Mouse (Mus musculus): ENCODE data around the gene Sox5.

Sox5 gene

GRCm38 (mm10) chr6:144479861-144480260, 301.9 kb downstream of the Sox5 start:
- POLR2A ChIA-PET: interaction anchor here in 2 of 4 experiments (0.5 to 0.9 kb wide), 3 partner anchors 11 to 271 kb away, joined by 3 read pairs; no protein-coding TSS in a partner anchor

GRCm38 (mm10) chr6:144477287-144478064, 304.3 kb downstream of the Sox5 start:
- ChIA-PET POLR2A (interaction anchor here in 1 of 4 experiments (0.8 kb wide), 1 partner anchor 139 kb away, joined by 3 read pairs; no protein-coding TSS in a partner anchor), CTCF (interaction anchor here in 2 of 4 experiments (0.7 to 2.2 kb wide), 2 partner anchors 12 to 13 kb away, joined by 3 to 4 read pairs; no protein-coding TSS in a partner anchor)

More at GRCm38 (mm10) chr6:144479861-144480260, 301.9 kb downstream of the Sox5 start:
- CTCF ChIA-PET: interaction anchor here in 2 of 4 experiments (0.7 to 1.1 kb wide), 2 partner anchors 208 to 1505 kb away, joined by 3 to 9 read pairs; no protein-coding TSS in a partner anchor

- CTCF ChIA-PET: no interaction called here
- POLR2A ChIA-PET: no interaction called here
Observed at GRCm38 (mm10) chr6:144473437-144473836, 308.3 kb downstream of the Sox5 start.

GRCm38 (mm10) chr6:144472089-144472900, 309.5 kb downstream of the Sox5 start:
- POLR2A ChIA-PET: interaction anchor here in 1 of 4 experiments (0.6 kb wide), 1 partner anchor 111 kb away, joined by 3 read pairs; no protein-coding TSS in a partner anchor

GRCm38 (mm10) chr6:144466711-144467110, 315.1 kb downstream of the Sox5 start:
- POLR2A ChIA-PET: no interaction called here
- CTCF ChIA-PET: no interaction called here

More at GRCm38 (mm10) chr6:144472089-144472900, 309.5 kb downstream of the Sox5 start:
- CTCF ChIA-PET: interaction anchor here in 2 of 4 experiments (0.5 to 0.7 kb wide), 2 partner anchors 66 to 515 kb away, joined by 3 to 4 read pairs; no protein-coding TSS in a partner anchor

- POLR2A ChIA-PET: no interaction called here
Observed at GRCm38 (mm10) chr6:144463691-144464090, 318.1 kb downstream of the Sox5 start.

GRCm38 (mm10) chr6:144463274-144463673, 318.5 kb downstream of the Sox5 start:
- POLR2A ChIA-PET: no interaction called here
- CTCF ChIA-PET: no interaction called here

More at GRCm38 (mm10) chr6:144463691-144464090, 318.1 kb downstream of the Sox5 start:
- CTCF ChIA-PET: no interaction called here

- ChIA-PET POLR2A (no interaction called here), CTCF (interaction anchor here in 1 of 4 experiments (0.5 kb wide), 1 partner anchor 1229 kb away, joined by 3 read pairs; no protein-coding TSS in a partner anchor)
Observed at GRCm38 (mm10) chr6:144459486-144459885, 322.3 kb downstream of the Sox5 start.

GRCm38 (mm10) chr6:144457500-144457899, 324.3 kb downstream of the Sox5 start:
- POLR2A ChIA-PET: no interaction called here
- CTCF ChIA-PET: no interaction called here

- POLR2A ChIA-PET: interaction anchor here in 2 of 4 experiments (0.9 to 1.4 kb wide), 3 partner anchors 17 to 331 kb away, joined by 3 to 5 read pairs (median 3); no protein-coding TSS in a partner anchor
- CTCF ChIA-PET: interaction anchor here in 1 of 4 experiments (0.6 kb wide), 1 partner anchor 566 kb away, joined by 3 read pairs; no protein-coding TSS in a partner anchor
Observed at GRCm38 (mm10) chr6:144454291-144455276, 327.2 kb downstream of the Sox5 start.

GRCm38 (mm10) chr6:144453605-144454004, 328.2 kb downstream of the Sox5 start:
- ChIA-PET POLR2A (interaction anchor here in 2 of 4 experiments (0.9 to 1.4 kb wide), 2 partner anchors 18 to 332 kb away, joined by 3 to 5 read pairs; no protein-coding TSS in a partner anchor), CTCF (no interaction called here)

GRCm38 (mm10) chr6:144453147-144453546, 328.6 kb downstream of the Sox5 start:
- ChIA-PET POLR2A (interaction anchor here in 1 of 4 experiments (0.9 kb wide), 1 partner anchor 332 kb away, joined by 3 read pairs; no protein-coding TSS in a partner anchor), CTCF (no interaction called here)

- ChIA-PET CTCF (no interaction called here), POLR2A (no interaction called here)
Observed at GRCm38 (mm10) chr6:144452200-144452977, 329.4 kb downstream of the Sox5 start.

GRCm38 (mm10) chr6:144451631-144452030, 330.1 kb downstream of the Sox5 start:
- ChIA-PET CTCF (no interaction called here), POLR2A (no interaction called here)

GRCm38 (mm10) chr6:144445761-144446373, 335.9 kb downstream of the Sox5 start:
- ChIA-PET CTCF (no interaction called here), POLR2A (no interaction called here)

GRCm38 (mm10) chr6:144444367-144444766, 337.4 kb downstream of the Sox5 start:
- POLR2A ChIA-PET: interaction anchor here in 1 of 4 experiments (1.1 kb wide), 1 partner anchor 172 kb away, joined by 3 read pairs; no protein-coding TSS in a partner anchor
- CTCF ChIA-PET: interaction anchor here in 1 of 4 experiments (1.6 kb wide), 1 partner anchor 10 kb away, joined by 4 read pairs; no protein-coding TSS in a partner anchor

- CTCF ChIA-PET: interaction anchor here in 1 of 4 experiments (0.8 to 1.6 kb wide), 4 partner anchors 9 to 518 kb away, joined by 3 to 4 read pairs (median 4); no protein-coding TSS in a partner anchor
- POLR2A ChIA-PET: interaction anchor here in 2 of 4 experiments (0.7 to 1.1 kb wide), 2 partner anchors 172 to 403 kb away, joined by 3 read pairs; no protein-coding TSS in a partner anchor
Observed at GRCm38 (mm10) chr6:144443681-144444080, 338.1 kb downstream of the Sox5 start.
